Mouse (Mus musculus) fat pad, adult 2 months (tissue): ENCODE results near the gene Tbc1d10c.
"Not testable (repeated sequence)": the region's sequence is repeated elsewhere in the genome, so short reads cannot be mapped to it uniquely, and the experiment has no call there.

Experiments
- DNase-seq: peaks from one replicate; pipeline ENCODE4 v3.0.0-alpha.2; 2011; ENCODE audit warnings: low read depth, low spot score; ENCODE audit errors: extremely low read depth

The Tbc1d10c gene

DNA sequence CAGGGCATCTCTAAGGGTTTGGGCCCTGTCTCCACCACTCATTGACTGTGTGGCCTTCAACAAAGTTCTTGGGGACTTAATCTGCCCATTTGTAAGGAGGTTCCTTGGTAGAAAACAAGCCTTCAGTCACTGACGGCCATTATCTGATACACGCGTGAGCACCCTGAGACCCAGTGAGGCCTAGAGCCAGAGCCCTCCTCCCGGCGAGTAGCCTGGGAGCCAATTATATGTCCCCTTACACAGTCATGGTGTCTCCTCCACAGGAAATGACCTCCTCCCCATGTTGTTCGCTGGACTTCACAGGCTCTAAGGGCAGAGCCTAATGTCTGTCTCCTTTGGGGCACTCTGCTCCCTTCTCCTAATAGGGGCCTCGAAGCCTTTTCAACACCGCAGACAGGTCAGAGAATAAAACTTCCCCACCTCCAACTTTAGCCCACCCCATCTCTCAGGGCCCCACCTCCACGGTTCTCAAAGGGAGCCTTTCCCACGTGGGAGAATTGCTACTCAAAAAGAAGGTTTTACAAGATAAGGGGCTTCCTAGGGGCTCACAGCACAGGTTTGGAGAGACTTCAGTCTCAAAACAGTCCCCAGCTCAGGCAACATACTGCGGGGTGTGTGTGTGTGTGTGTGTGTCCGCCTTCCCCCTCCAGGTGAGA, 44.6 kb downstream of the Tbc1d10c start:
- DNase-seq: no peak

DNA sequence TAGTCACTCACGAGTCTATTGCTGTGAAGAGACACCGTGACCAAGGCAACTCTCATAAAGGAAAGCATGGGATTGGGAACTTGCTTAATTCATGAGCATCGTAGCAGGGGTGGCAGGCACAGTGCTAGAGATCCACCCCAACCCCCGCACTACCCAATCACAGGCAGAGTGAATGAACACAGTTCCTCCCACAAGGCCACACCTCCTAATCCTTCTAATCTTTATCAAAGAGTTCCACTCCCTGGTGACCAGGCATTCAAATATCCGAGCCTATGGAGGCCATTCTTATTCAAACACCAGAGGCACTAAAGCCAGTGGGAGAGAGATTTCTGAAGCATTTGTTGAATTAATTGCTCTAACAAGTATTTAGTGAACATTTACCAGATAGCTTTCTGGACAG, 45.1 kb downstream of the Tbc1d10c start:
- DNase-seq: no peak

DNA sequence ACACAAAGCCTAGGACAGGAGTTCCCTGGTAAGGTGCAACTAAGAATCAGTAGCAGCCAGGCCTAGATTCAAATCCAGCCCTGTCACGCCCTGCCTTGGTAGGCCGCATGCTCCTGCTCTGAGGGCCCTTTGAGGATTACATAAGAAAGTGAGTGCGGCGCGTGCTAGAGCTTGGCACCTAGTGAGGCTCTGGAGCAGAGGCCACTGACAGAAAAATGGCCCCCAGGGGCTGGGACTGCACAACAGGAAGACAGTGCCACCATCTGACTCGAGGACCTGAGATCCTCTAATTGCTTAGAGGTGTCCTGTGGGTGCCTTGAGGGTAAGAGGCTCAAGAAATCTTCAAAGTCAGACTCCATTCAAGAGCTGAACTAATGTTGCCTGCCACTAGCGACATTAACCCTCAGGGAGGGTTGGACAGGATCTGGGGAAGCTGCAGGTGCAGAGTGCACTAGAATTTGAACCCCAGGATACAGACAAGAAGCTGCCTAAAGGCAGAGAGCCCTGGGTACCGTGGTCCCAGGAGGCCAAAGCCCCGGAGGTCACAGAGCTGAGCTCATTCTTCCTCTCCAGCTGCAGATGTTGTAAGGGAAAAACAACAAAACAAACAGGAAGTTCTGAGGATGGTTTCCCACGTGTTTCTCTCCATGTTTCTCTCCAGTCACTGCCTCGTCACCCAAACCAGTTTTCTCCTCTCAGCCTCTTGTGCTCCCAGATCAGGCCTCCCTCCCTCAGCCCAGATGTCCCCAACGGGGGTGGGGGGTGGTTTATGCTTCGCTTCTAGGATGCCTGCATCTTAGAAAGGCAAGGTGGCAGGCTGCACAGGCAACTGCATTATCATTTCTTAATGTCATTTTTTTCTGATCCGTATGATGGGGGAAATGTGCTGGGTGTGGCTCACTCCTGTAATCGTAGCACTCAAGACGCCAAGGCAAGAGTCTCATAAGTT, 46.3 kb downstream of the Tbc1d10c start:
- no peak for DNase-seq

DNA sequence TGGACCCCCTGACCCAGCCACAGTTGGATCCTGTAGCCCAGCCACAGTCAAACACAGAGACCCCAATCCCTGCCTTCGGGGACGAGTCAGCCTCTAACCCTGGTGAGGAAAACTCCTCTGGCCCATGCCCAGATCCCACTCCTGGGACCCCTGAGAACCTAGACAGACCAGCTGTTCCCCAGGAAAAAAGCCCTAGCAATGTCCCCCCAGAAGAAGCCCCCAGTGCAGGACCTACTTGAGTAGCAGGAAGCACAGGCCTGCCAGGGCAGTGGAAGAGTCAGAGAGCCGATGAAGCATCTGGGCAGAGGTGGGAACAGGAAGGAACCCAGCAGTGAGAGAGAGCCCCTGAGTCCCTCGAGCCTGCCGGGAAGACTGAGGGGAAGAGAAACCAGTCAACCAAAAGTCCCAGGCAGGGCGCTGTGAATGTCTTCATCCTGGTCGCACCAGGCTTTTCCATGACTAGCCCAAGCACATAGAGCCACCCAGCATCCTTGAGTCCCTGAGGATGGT, 47.3 kb downstream of the Tbc1d10c start, which contains the start of gene Cabp4:
TSS of gene Cabp4 (minus strand) at position 275 of the 510 bp plus-strand sequence.
- DNase-seq: no peak

DNA sequence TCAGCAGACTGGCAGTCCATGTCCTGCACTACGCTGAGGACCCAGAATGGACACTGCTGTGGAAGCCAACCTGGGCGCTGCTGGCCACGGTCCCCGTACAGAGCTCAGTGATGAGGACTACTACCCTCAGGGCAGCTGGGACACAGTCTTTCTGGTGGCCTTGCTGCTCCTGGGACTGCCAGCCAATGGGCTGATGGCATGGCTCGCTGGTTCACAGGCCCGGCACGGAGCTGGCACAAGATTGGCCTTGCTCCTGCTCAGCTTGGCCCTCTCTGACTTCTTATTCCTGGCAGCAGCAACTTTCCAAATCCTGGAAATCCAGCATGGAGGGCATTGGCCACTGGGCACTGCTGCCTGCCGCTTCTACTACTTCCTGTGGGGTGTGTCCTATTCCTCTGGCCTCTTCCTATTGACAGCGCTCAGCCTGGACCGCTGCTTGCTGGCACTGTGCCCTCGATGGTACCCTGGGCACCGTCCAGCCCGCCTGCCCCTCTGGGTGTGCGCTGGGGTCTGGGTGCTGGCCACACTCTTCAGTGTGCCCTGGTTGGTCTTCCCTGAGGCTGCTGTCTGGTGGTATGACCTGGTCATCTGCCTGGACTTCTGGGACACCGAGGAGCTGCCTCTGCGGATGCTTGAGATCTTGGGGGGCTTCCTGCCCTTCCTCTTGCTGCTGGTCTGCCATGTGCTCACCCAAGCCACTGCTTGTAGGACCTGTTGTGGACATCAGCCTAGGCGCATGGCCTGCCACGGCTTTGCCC, 48.5 kb downstream of the Tbc1d10c start:
- DNase-seq: no peak

DNA sequence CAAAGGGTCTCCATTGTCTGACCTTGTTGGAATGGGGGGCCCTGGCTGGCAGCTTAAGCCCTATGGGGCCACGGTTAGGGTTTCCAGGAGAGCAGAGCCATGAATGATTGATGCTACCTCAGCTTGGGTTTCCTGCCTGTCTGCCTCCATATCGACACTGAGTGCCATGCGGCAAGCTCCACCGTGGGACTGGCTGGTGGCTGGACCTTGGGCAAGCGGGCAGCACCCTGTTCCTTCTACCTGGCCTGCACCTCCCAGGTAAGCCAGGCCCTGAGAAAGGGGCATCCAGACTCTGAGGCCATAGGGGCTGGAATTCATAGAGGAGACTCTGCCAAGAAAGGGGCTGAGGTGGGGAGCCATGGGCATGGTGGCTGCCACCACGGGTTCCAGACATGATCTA, 50.9 kb downstream of the Tbc1d10c start:
- no peak for DNase-seq

DNA sequence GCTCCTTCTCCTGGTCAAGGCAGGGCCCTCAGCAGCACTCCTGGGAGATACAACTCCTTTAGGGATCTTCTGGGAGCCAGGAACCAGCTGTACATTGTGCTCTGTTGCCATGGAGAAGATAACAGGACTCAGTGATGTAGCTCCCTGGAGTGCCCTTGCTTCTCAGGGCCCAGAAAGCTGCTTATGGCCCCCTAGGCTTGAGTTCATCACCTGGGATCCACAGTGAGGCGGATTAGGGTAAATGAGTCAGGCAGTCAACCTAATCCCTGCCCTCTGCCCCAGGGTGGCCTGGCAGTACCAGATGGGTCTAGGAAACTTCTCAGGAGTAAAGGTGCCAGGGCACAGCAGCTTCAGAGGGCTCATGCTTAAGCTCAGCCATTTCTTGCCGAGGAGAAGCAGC, 51.6 kb downstream of the Tbc1d10c start, which contains the start of gene Gpr152:
TSS of gene Gpr152 (plus strand) at position 342 of the 400 bp plus-strand sequence.
- no peak for DNase-seq

DNA sequence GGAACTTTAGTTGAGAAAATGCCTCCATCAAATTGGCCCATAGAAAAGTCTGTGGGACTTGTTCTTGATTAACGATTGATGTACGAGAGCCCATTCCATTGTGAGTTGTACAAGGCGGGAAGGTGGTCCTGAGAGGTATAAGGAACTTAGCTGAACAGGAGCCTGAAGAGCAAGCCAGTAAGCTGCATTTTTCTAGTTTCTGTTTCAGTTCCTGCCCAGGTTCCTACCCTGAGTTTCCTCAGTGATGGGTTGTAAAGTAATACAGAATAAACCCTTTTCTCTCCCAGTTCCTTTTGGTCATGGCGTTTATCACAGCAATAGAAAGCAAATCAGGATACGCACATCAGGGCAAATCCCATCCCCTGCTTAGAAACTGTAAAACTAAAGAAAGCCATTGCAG, 53.2 kb downstream of the Tbc1d10c start:
- DNase-seq: no peak

DNA sequence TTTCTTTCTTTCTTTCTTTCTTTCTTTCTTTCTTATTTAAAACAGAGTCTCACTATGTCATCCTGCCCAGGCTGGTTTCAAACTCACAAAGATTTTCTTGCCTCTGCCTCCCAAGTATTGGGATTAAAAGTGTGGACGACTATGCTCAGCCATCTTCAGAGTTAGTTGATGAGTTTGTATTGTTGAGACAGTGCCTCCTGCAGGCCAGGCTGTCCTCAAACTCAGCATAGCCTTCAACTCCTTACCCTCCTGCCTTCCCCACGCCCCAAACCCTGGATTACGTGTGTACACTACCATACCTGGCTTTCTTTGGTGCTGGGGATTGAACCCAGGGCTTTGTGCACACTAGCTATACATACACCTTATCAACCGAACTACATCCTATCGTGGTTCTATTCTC, 54.6 kb downstream of the Tbc1d10c start:
- DNase-seq: no peak

DNA sequence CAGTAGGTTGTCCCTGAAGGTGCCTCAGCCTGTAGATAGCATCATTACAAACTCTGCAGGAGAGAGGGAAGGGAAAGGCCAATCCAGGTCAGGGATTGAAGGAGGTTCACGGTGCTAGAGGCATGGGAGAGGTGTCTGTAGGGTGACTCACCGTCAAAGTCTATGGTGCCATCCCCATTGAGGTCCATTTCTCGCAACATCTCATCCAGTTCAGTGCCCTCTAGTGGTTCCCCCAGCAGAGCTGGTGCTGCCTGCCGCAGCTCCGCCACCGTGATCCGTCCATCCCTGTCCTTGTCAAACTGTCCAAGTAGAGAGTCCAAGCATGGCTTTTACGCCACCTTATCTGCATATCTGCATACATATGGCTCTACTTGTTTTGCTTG, 55.1 kb downstream of the Tbc1d10c start:
- DNase-seq: not testable (repeated sequence)

DNA sequence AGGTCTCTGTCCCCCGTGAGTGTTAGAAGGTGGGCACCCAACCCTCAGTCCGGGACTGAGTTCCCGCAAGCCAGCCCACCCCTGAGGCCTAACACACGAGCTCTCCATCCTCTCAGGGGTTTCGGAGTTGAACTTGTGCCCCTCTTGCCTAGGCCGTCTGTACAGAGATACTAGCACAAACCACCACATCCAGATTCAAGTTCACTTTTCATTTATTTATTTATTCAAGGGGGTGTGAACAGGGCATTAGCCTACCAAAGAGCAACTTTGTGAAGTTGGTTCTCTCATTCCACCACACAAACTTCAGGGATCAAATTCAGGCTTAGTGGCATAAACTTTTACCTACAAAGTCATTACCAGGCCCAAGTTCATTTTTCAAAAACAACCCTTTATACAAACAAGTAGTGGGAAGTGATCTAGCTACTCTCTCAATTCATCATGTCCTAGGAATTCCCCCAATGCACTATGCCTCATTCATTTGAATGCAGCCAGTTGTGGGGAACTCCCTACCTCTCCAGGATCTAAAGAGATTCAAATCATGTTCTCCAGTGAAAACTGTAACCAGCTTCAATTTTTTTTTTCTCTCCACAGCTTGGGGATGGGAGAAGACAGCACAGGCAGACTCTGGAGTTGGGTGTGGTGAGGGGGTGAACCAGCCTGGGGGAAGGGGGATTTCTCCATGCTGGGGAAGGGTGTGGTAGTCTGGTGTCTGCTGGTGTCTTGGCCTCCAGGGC, 55.7 kb downstream of the Tbc1d10c start:
- DNase-seq: not testable (repeated sequence)

DNA sequence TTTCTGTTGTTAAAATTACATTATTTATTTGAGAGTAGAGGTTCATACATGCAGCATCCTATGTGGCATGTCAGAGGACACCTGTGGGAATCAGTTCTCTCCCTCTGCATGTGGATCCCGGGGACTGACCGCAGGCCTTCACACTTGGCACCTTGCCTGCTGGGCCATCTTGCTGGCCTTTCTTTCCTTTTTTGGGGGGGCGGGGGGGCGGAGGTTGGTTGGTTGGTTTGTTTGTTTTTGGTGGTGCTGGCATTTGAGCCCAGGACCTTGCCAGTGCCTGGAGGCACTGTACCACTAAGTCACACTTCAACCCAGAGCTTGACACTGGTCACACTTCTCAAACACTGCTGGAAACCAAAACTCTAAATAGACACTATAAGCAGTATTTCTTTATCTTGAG, 56.7 kb downstream of the Tbc1d10c start:
- DNase-seq: no peak
